Mouse (Mus musculus) limb, embryonic 14.5 days (tissue): Measurements from ENCODE around the gene Nlrp3. TPM values are rescaled to one million over a fixed set of nuclear protein-coding genes. Genes with fewer than 3 reads are reported as not detected.

Experiments
- ATAC-seq: fragments of 200-750 bp; cut with Nextera tagmentation; 2 replicates; pipeline ENCODE4 v1.8.0; 2017; ENCODE audit warnings: low read depth, moderate number of reproducible peaks, moderate TSS enrichment; ENCODE audit not compliant: low FRiP score
- DNase-seq: peaks from one replicate; pipeline ENCODE4 v3.0.0-alpha.2; 2015; ENCODE audit warnings: low spot score
- H3K27ac ChIP-seq: fragments of 300-500 bp; sonication (generic); replicated peaks from 2 replicates; pipeline ENCODE4 v1.5.1; 2014; ENCODE audit warnings: low read depth, mild to moderate bottlenecking, low read length, moderate library complexity, mixed read lengths
- H3K27me3 ChIP-seq: fragments of 300-500 bp; sonication (generic); 2 replicates; pipeline ENCODE4 v1.6.1; 2014; ENCODE audit warnings: low read length, mixed read lengths; ENCODE audit not compliant: control insufficient read depth, insufficient read depth
- H3K36me3 ChIP-seq: fragments of 300-500 bp; sonication (generic); 2 replicates; pipeline ENCODE4 v1.6.1; 2014; ENCODE audit warnings: mild to moderate bottlenecking, low read length, moderate library complexity, mixed read lengths; ENCODE audit not compliant: control insufficient read depth, insufficient read depth
- H3K4me1 ChIP-seq: fragments of 300-500 bp; sonication (generic); 2 replicates; pipeline ENCODE4 v1.6.1; 2014; ENCODE audit warnings: antibody characterized with exemption, low read length, mixed read lengths; ENCODE audit not compliant: control insufficient read depth, insufficient read depth
- H3K4me2 ChIP-seq: fragments of 300-500 bp; sonication (generic); replicated peaks from 2 replicates; pipeline ENCODE4 v1.6.1; 2014; ENCODE audit warnings: low read depth, mild to moderate bottlenecking, low read length, moderate library complexity; ENCODE audit not compliant: severe bottlenecking
- H3K4me3 ChIP-seq: fragments of 300-500 bp; sonication (generic); replicated peaks from 2 replicates; pipeline ENCODE4 v1.5.1; 2014; ENCODE audit warnings: low read length
- H3K9ac ChIP-seq: fragments of 300-500 bp; sonication (generic); 2 replicates; pipeline ENCODE4 v1.6.1; 2014; ENCODE audit warnings: mild to moderate bottlenecking, low read depth, low read length, moderate library complexity; ENCODE audit not compliant: severe bottlenecking
- H3K9me3 ChIP-seq: fragments of 300-500 bp; sonication (generic); 2 replicates; pipeline ENCODE4 v1.6.1; 2016; ENCODE audit warnings: low read length; ENCODE audit not compliant: control insufficient read depth
- POLR2A ChIP-seq: fragments of 200-500 bp; IDR thresholded peaks from 2 replicates; pipeline ENCODE4 v1.8.0; 2012; ENCODE audit warnings: inconsistent platforms, mild to moderate bottlenecking, moderate library complexity, borderline replicate concordance; ENCODE audit not compliant: insufficient read depth, insufficient read length; ENCODE audit errors: extremely low read depth
- WGBS: fragments of 180-500 bp; shearing (Covaris S2); extraction: QIAGEN DNeasy Blood & Tissue Kit; methylation state at CpG from one replicate; pipeline ENCODE4 v1.1.7; 2014; 5-methylcytosine and 5-hydroxymethylcytosine counted together
- polyA plus RNA-seq, 2 experiments: library from polyadenylated mRNA; depleted of rRNA in 1 of 2; stranded (reverse) in 1 of 2; unstranded in 1 of 2; fragments of >200 nt; fragmentation: Nextera tagmentation in 1 of 2; extraction: Ambion mirVana in 1 of 2; gene quantifications; 2 replicates each; pipeline versions ENCODE4 v1.2.1 to v1.2.3; 2012 to 2014

Nlrp3 gene
- polyA plus RNA-seq, 2 experiments: 0.48 to 0.57 TPM

DNA sequence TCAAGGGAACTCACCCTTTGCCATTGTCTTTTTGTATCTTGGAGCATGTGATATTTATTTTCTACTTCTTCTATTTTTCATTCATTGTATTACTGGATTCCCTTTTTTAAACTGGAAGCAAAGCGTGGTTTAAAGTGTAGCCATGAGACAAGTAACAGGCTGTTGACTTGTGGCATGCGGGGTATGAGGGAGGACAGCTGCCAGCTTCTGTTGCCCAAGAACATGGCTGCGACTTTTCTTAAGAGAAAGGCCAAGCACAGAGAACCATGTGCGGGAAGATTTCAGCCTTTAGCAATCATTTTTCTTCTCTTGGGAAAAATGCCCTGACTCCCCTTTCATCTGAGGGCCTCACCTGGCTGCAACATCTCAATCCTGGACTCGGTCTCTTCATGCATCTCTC lies 70.3 kb downstream of the Nlrp3 start:
- DNase-seq (no peak), ATAC-seq (no peak)
- H3K9me3 ChIP-seq: no peaks in the 10 kb centered on the region
- TF ChIP-seq POLR2A: no peak
- H3K27me3 ChIP-seq: no peaks in the 10 kb centered on the region
- 85% methylated on average over 5 of the region's 5 CpGs for WGBS
- H3K36me3 ChIP-seq: no peaks in the 10 kb centered on the region
- H3K4me3 ChIP-seq: no peak overlapping the region
- H3K27ac ChIP-seq: no peak overlapping the region
- H3K9ac ChIP-seq: no peak overlapping the region
- no peak overlapping the region for H3K4me2 ChIP-seq
- H3K4me1 ChIP-seq: no peaks in the 10 kb centered on the region

DNA sequence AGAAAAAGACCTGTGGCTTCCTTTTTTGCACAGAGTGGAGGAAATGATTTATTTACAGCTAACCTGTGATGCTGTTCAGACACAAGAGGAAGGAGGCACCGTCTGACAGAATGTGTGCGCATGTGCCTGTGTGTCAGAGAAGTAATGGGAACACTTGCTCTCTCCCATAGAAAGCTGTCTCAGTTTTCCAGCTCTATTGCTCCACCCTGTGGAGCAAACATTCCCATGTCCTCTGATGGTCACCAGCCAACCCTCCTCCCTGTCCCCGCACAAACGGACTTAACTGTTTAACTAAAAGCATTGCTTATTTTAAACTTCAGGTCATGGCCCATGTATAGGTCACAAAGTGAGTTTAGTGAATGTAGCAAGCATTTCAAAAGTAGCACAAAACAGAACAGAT lies 72.8 kb downstream of the Nlrp3 start:
- DNase-seq (peak; percentile 35), ATAC-seq (no peak)
- Histone ChIP-seq H3K9ac (no peak overlapping the region), H3K4me2 (no peak overlapping the region), H3K27ac (no peak overlapping the region), H3K4me1 (no peaks in the 10 kb centered on the region), H3K27me3 (no peaks in the 10 kb centered on the region), H3K4me3 (no peak overlapping the region), H3K9me3 (no peaks in the 10 kb centered on the region), H3K36me3 (no peaks in the 10 kb centered on the region)
- no peak for TF ChIP-seq POLR2A
- 50% methylated on average over 4 of the region's 4 CpGs for WGBS

Other genes starting within 250 kb of the Nlrp3 start
- gene Wnt9a, start 234.6 kb upstream of the Nlrp3 start, polyA plus RNA-seq (2012; rRNA removed): 11.8 and 15.0 TPM in 2 replicates
- gene Wnt9a, start 234.6 kb upstream of the Nlrp3 start, polyA plus RNA-seq (2014; fragmentation: Nextera tagmentation; extraction: Ambion mirVana): 6.2 and 6.8 TPM in 2 replicates
- 0.13 and 0.33 TPM in 2 replicates for gene Prss38, start 165.9 kb upstream of the Nlrp3 start, polyA plus RNA-seq (2012; rRNA removed)
- gene Prss38, start 165.9 kb upstream of the Nlrp3 start, polyA plus RNA-seq (2014; fragmentation: Nextera tagmentation; extraction: Ambion mirVana): not detected in 2 replicates
- gene Jmjd4, start 91.5 kb upstream of the Nlrp3 start, polyA plus RNA-seq (2012; rRNA removed): 11.5 and 12.7 TPM in 2 replicates
- gene Jmjd4, start 91.5 kb upstream of the Nlrp3 start, polyA plus RNA-seq (2014; fragmentation: Nextera tagmentation; extraction: Ambion mirVana): 11.7 and 12.6 TPM in 2 replicates
- 88.9 and 94.2 TPM in 2 replicates for gene Snap47, start 90.4 kb upstream of the Nlrp3 start, polyA plus RNA-seq (2012; rRNA removed)
- 127 and 139 TPM in 2 replicates for gene Snap47, start 90.4 kb upstream of the Nlrp3 start, polyA plus RNA-seq (2014; fragmentation: Nextera tagmentation; extraction: Ambion mirVana)
- gene Zfp867, start 69.1 kb upstream of the Nlrp3 start, polyA plus RNA-seq (2012; rRNA removed): 4.0 and 4.8 TPM in 2 replicates
- 10.7 and 11.7 TPM in 2 replicates for gene Zfp867, start 69.1 kb upstream of the Nlrp3 start, polyA plus RNA-seq (2014; fragmentation: Nextera tagmentation; extraction: Ambion mirVana)
- 18.1 and 19.6 TPM in 2 replicates for gene Zkscan17, start 14.8 kb upstream of the Nlrp3 start, polyA plus RNA-seq (2012; rRNA removed)
- 19.5 and 21.5 TPM in 2 replicates for gene Zkscan17, start 14.8 kb upstream of the Nlrp3 start, polyA plus RNA-seq (2014; fragmentation: Nextera tagmentation; extraction: Ambion mirVana)
- not detected in 2 replicates for gene Olfr222, start 34.7 kb downstream of the Nlrp3 start, polyA plus RNA-seq (2012; rRNA removed)
- not detected in 2 replicates for gene Olfr222, start 34.7 kb downstream of the Nlrp3 start, polyA plus RNA-seq (2014; fragmentation: Nextera tagmentation; extraction: Ambion mirVana)
- not detected in 2 replicates for gene Olfr223, start 51.7 kb downstream of the Nlrp3 start, polyA plus RNA-seq (2012; rRNA removed)
- not detected in 2 replicates for gene Olfr223, start 51.7 kb downstream of the Nlrp3 start, polyA plus RNA-seq (2014; fragmentation: Nextera tagmentation; extraction: Ambion mirVana)
- 122 and 128 TPM in 2 replicates for gene Mprip, start 119.7 kb downstream of the Nlrp3 start, polyA plus RNA-seq (2012; rRNA removed)
- 87.1 and 99.6 TPM in 2 replicates for gene Mprip, start 119.7 kb downstream of the Nlrp3 start, polyA plus RNA-seq (2014; fragmentation: Nextera tagmentation; extraction: Ambion mirVana)
- gene Pld6, start 246.1 kb downstream of the Nlrp3 start, polyA plus RNA-seq (2012; rRNA removed): 5.1 and 5.9 TPM in 2 replicates
- 0.58 and 1.4 TPM in 2 replicates for gene Pld6, start 246.1 kb downstream of the Nlrp3 start, polyA plus RNA-seq (2014; fragmentation: Nextera tagmentation; extraction: Ambion mirVana)